Mouse (Mus musculus) heart, adult 2 months (tissue): ENCODE results near the gene Abcc1. TPM values are rescaled to one million over a fixed set of nuclear protein-coding genes. Genes with fewer than 3 reads are reported as not detected.

ENCODE experiments used
- DNase-seq, 2 experiments: peaks; one replicate each; pipeline ENCODE4 v3.0.0; 2021
- H3K27ac ChIP-seq: fragments of 200-600 bp; 2 replicates; pipeline ENCODE4 v1.8.1; 2022
- H3K27me3 ChIP-seq: fragments of 200-500 bp; 2 replicates; pipeline ENCODE4 v1.6.1; 2012; ENCODE audit warnings: mild to moderate bottlenecking, low read length, inconsistent platforms, mixed read lengths; ENCODE audit not compliant: control insufficient read depth, insufficient read depth
- H3K36me3 ChIP-seq: fragments of 200-500 bp; 2 replicates; pipeline ENCODE4 v1.6.1; 2012; ENCODE audit warnings: low read length, inconsistent platforms; ENCODE audit not compliant: control insufficient read depth, insufficient read depth
- H3K4me1 ChIP-seq: fragments of 200-500 bp; 2 replicates; pipeline ENCODE4 v1.6.1; 2011; ENCODE audit warnings: low read length; ENCODE audit not compliant: control insufficient read depth, insufficient read depth
- H3K4me3 ChIP-seq: fragments of 200-600 bp; 2 replicates; pipeline ENCODE4 v1.8.1; 2022
- H3K79me2 ChIP-seq: fragments of 200-500 bp; replicated peaks from 2 replicates; pipeline ENCODE4 v1.6.1; 2012; ENCODE audit warnings: mild to moderate bottlenecking, inconsistent platforms, low read length, moderate library complexity, mixed read lengths; ENCODE audit not compliant: control insufficient read depth, insufficient read depth
- H3K9ac ChIP-seq: fragments of 200-500 bp; 2 replicates; pipeline ENCODE4 v1.6.1; 2012; ENCODE audit warnings: low read depth, mild to moderate bottlenecking, control low read depth, inconsistent platforms, low read length, mixed read lengths
- CTCF ChIP-seq: fragments of 200-600 bp; IDR thresholded peaks from 2 replicates; pipeline ENCODE4 v1.8.1; 2022; ENCODE audit warnings: antibody characterized with exemption, mild to moderate bottlenecking, moderate library complexity
- EP300 ChIP-seq: fragments of 200-500 bp; IDR thresholded peaks from 2 replicates; pipeline ENCODE4 v1.6.1; 2011; ENCODE audit warnings: low read depth, low read length, control low read depth; ENCODE audit not compliant: insufficient read depth
- POLR2A ChIP-seq: fragments of 200-500 bp; IDR thresholded peaks from 2 replicates; pipeline ENCODE4 v1.6.1; 2011; ENCODE audit warnings: mild to moderate bottlenecking, low read depth, low read length, control low read depth; ENCODE audit not compliant: insufficient read depth
- WGBS: fragments of 180-500 bp; shearing (Covaris S2); methylation state at CpG from one replicate; pipeline ENCODE4 v1.1.7; 2018; 5-methylcytosine and 5-hydroxymethylcytosine counted together
- intact Hi-C: fragments of 180-260 bp; cut with DNase I; formaldehyde crosslinking; loops from one replicate; pipeline ENCODE4 v1.15.1; 2025
- polyA plus RNA-seq: library from polyadenylated mRNA; depleted of rRNA; stranded (reverse); fragments of >200 nt; gene quantifications from 2 replicates; pipeline ENCODE4 v1.2.3, GENCODE M21; 2012
- total RNA-seq, 2 experiments: library from RNA; stranded (reverse); gene quantifications; 2 replicates each; pipeline ENCODE4 v1.2.3; 2021

The Abcc1 gene
- total and polyA plus RNA-seq, 3 experiments = 14.4 to 37.5 (median 21.4) TPM

GRCm38 (mm10) chr16:14409776-14410175 is 48.4 kb downstream of the Abcc1 start:
- Histone ChIP-seq H3K4me3 (no peak overlapping the region), H3K27me3 (no peaks in the 10 kb centered on the region), H3K4me1 (no peaks in the 10 kb centered on the region), H3K79me2 (no peaks in the 10 kb centered on the region), H3K9ac (no peak overlapping the region), H3K27ac (peak overlapping the region; percentile 12), H3K36me3 (peaks cover 5% of the 10 kb centered on the region)
- intact Hi-C loops = no loop called here
- peak in 1 of 2 experiments; percentile 6 for DNase-seq
- WGBS = 65% methylated on average over 3 of the region's 3 CpGs
- no peak for TF ChIP-seq POLR2A
- TF ChIP-seq EP300 = no peak
- TF ChIP-seq CTCF = no peak

GRCm38 (mm10) chr16:14410611-14411010 is 49.3 kb downstream of the Abcc1 start:
- H3K27ac ChIP-seq = no peak overlapping the region
- no peak overlapping the region for H3K9ac ChIP-seq
- H3K4me3 ChIP-seq = no peak overlapping the region
- peaks cover 5% of the 10 kb centered on the region for H3K36me3 ChIP-seq
- no peak for TF ChIP-seq EP300
- TF ChIP-seq CTCF = no peak
- no peak for TF ChIP-seq POLR2A
- WGBS = 93% methylated on average over 7 of the region's 7 CpGs
- no peaks in the 10 kb centered on the region for H3K4me1 ChIP-seq
- no peaks in the 10 kb centered on the region for H3K27me3 ChIP-seq
- DNase-seq = peak in 1 of 2 experiments; percentile 7
- H3K79me2 ChIP-seq = no peaks in the 10 kb centered on the region
- intact Hi-C loops = no loop called here

- peak in 1 of 2 experiments; percentile 2 for DNase-seq
- TF ChIP-seq EP300 (no peak), CTCF (no peak), POLR2A (no peak)
- H3K79me2 ChIP-seq = no peaks in the 10 kb centered on the region
- intact Hi-C loops = no loop called here
- H3K9ac ChIP-seq = no peak overlapping the region
- H3K4me1 ChIP-seq = no peaks in the 10 kb centered on the region
- H3K4me3 ChIP-seq = no peak overlapping the region
- peaks cover 5% of the 10 kb centered on the region for H3K36me3 ChIP-seq
- H3K27ac ChIP-seq = no peak overlapping the region
- H3K27me3 ChIP-seq = no peaks in the 10 kb centered on the region
- WGBS = 86% methylated on average over 7 of the region's 7 CpGs
Measured at GRCm38 (mm10) chr16:14411156-14411555, 49.8 kb downstream of the Abcc1 start.

- WGBS = 79% methylated on average over 5 of the region's 5 CpGs
- Histone ChIP-seq H3K9ac (no peak overlapping the region), H3K27ac (no peak overlapping the region), H3K36me3 (peaks cover 5% of the 10 kb centered on the region), H3K4me1 (no peaks in the 10 kb centered on the region), H3K4me3 (no peak overlapping the region), H3K27me3 (no peaks in the 10 kb centered on the region), H3K79me2 (no peaks in the 10 kb centered on the region)
- no peak for TF ChIP-seq CTCF
- TF ChIP-seq EP300 = no peak
- no peak for TF ChIP-seq POLR2A
- intact Hi-C loops = no loop called here
- peak in 1 of 2 experiments; percentile 9 for DNase-seq
Measured at GRCm38 (mm10) chr16:14412551-14412950, 51.2 kb downstream of the Abcc1 start.

GRCm38 (mm10) chr16:14415206-14415605 is 53.8 kb downstream of the Abcc1 start:
- peak in 1 of 2 experiments; percentile 8 for DNase-seq
- 91% methylated on average over 9 of the region's 9 CpGs for WGBS
- no peaks in the 10 kb centered on the region for H3K27me3 ChIP-seq
- no peaks in the 10 kb centered on the region for H3K4me1 ChIP-seq
- H3K79me2 ChIP-seq = no peaks in the 10 kb centered on the region
- H3K36me3 ChIP-seq = no peaks in the 10 kb centered on the region; the same call in none of the 2 replicates
- no peak overlapping the region for H3K4me3 ChIP-seq
- intact Hi-C loops = no loop called here
- no peak for TF ChIP-seq POLR2A
- TF ChIP-seq EP300 = no peak
- TF ChIP-seq CTCF = no peak
- no peak overlapping the region for H3K27ac ChIP-seq
- no peak overlapping the region for H3K9ac ChIP-seq

GRCm38 (mm10) chr16:14416957-14417618 is 55.7 kb downstream of the Abcc1 start:
- intact Hi-C loops = no loop called here
- WGBS = 63% methylated on average over 5 of the region's 5 CpGs
- TF ChIP-seq POLR2A (no peak), EP300 (no peak), CTCF (no peak)

More at GRCm38 (mm10) chr16:14416957-14417618, 55.7 kb downstream of the Abcc1 start:
- Histone ChIP-seq H3K36me3 (no peaks in the 10 kb centered on the region; the same call in 1 of the 2 replicates), H3K4me3 (no peak overlapping the region), H3K27me3 (no peaks in the 10 kb centered on the region), H3K4me1 (no peaks in the 10 kb centered on the region), H3K27ac (no peak overlapping the region), H3K9ac (no peak overlapping the region), H3K79me2 (no peaks in the 10 kb centered on the region)
- peak in 1 of 2 experiments; percentile 4 for DNase-seq
